ENCODE assay signal across 8 mouse cellular contexts in the genomic region with DNA sequence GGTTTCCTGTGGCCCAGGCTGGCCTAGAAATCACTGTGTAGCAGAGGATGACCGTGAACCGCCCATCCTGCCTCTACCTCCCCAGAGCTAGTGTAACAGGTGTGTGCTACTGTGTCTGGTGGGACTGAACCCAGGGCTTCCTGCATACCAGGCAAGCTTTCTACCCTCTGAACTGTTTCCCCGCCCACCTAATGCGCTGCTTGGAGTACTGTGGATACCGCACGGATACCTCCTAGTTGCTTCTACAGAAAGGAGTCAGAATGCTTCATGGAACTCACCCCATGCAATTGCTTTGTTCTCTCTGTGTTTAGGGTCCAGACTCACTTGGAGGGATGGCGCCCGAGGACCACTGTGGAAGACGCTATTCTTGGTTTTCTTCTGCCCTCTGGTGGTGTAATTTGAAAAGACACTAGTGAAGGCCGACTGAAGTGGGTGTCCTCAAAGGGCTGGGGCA. TPM values are rescaled to one million over a fixed set of nuclear protein-coding genes. Genes with fewer than 3 reads are reported as not detected.
DNase-seq lines count a peak whose midpoint lies in the region; ATAC-seq lines count a peak whose summit lies in the region.

No protein-coding gene starts in this region.

- 17% methylated on average over 10 of the region's 10 CpGs for WGBS in forebrain, embryonic 11.5 days
- 25% methylated on average over 10 of the region's 10 CpGs for WGBS in hindbrain, embryonic 13.5 days
- WGBS in stomach, embryonic 15.5 days: 20% methylated on average over 10 of the region's 10 CpGs

- no peak overlapping the region for H3K27ac ChIP-seq in forebrain, embryonic 11.5 days (ENCODE audit: low read depth, low read length)
- H3K27ac ChIP-seq in hindbrain, embryonic 13.5 days: no peak overlapping the region
- H3K27ac ChIP-seq in stomach, embryonic 15.5 days: no peak overlapping the region

- H3K36me3 ChIP-seq in forebrain, embryonic 11.5 days (ENCODE audit: control insufficient read depth, insufficient read depth, low read length): no peaks in the 10 kb centered on the region
- H3K36me3 ChIP-seq in hindbrain, embryonic 13.5 days: no peaks in the 10 kb centered on the region
- no peaks in the 10 kb centered on the region for H3K36me3 ChIP-seq in stomach, embryonic 15.5 days

- DNase-seq in ES-CJ7 (ENCODE audit: low read depth, low spot score) (peak; percentile 90), ZHBTc4 (ENCODE audit: low read depth, low spot score) (peak; percentile 88), MN1 (ENCODE audit: low spot score) (no peak)
- peak; percentile 78 for DNase-seq in forebrain, embryonic 11.5 days (ENCODE audit: low spot score)
- DNase-seq in left cerebral cortex, adult 18-20 months (ENCODE audit: low spot score in 2 of 2): peak; percentile 23 to 55
- DNase-seq in lung, postnatal 36 days: peak; percentile 73

- H3K4me1 ChIP-seq in forebrain, embryonic 11.5 days (replicated peaks; ENCODE audit: control insufficient read depth, insufficient read depth, low read length): 0 out of 2 replicates have a peak, but pooled peaks cover 2% of the 10 kb centered on the region
- no peaks in the 10 kb centered on the region for H3K4me1 ChIP-seq in hindbrain, embryonic 13.5 days (replicated peaks)
- no peaks in the 10 kb centered on the region for H3K4me1 ChIP-seq in stomach, embryonic 15.5 days

- H3K4me2 ChIP-seq in forebrain, embryonic 11.5 days (ENCODE audit: low read depth, low read length, severe bottlenecking): 0 out of 2 replicates have a peak overlapping the region, but pooled peaks have one; percentile 12
- 0 out of 2 replicates have a peak overlapping the region, but pooled peaks have one; percentile 17 for H3K4me2 ChIP-seq in hindbrain, embryonic 13.5 days
- peak overlapping the region; percentile 34; the same call in 1 of the 2 replicates for H3K4me2 ChIP-seq in stomach, embryonic 15.5 days

- no peaks in the 10 kb centered on the region for H3K9me3 ChIP-seq in forebrain, embryonic 11.5 days (ENCODE audit: control insufficient read depth, low read length)
- no peaks in the 10 kb centered on the region for H3K9me3 ChIP-seq in hindbrain, embryonic 13.5 days
- no peaks in the 10 kb centered on the region for H3K9me3 ChIP-seq in stomach, embryonic 15.5 days

- no peaks in the 10 kb centered on the region for H3K27me3 ChIP-seq in forebrain, embryonic 11.5 days (ENCODE audit: control insufficient read depth, insufficient read depth, low read length)
- 0 out of 2 replicates have a peak, but pooled peaks cover 8% of the 10 kb centered on the region for H3K27me3 ChIP-seq in hindbrain, embryonic 13.5 days
- H3K27me3 ChIP-seq in stomach, embryonic 15.5 days (replicated peaks): no peaks in the 10 kb centered on the region

- no peak overlapping the region for H3K9ac ChIP-seq in forebrain, embryonic 11.5 days (ENCODE audit: low read length)
- no peak overlapping the region for H3K9ac ChIP-seq in hindbrain, embryonic 13.5 days
- H3K9ac ChIP-seq in stomach, embryonic 15.5 days: no peak overlapping the region

- H3K4me3 ChIP-seq in forebrain, embryonic 11.5 days (ENCODE audit: low read depth, low read length): no peak overlapping the region
- no peak overlapping the region for H3K4me3 ChIP-seq in hindbrain, embryonic 13.5 days
- no peak overlapping the region for H3K4me3 ChIP-seq in stomach, embryonic 15.5 days (replicated peaks)

- peak; percentile 68 for ATAC-seq in forebrain, embryonic 11.5 days (replicated peaks; ENCODE audit: low FRiP score)
- ATAC-seq in hindbrain, embryonic 13.5 days (ENCODE audit: low FRiP score): peak; percentile 52
- ATAC-seq in stomach, embryonic 15.5 days (ENCODE audit: insufficient read depth, low FRiP score, low read depth): 0 out of 2 replicates have a peak, but pooled peaks have one; percentile 33

RNA-seq across cellular contexts. Expression of a gene that starts 30.1 kb away (rescaled TPM):
- polyA plus RNA-seq in forebrain, embryonic 11.5 days (2014; fragmentation: Nextera tagmentation; extraction: Ambion mirVana): 16.0 and 16.3 TPM in 2 replicates
- polyA plus RNA-seq in hindbrain, embryonic 13.5 days (2015; fragmentation: Nextera tagmentation; extraction: Ambion mirVana): 1.7 and 2.1 TPM in 2 replicates
- total RNA-seq in left cerebral cortex, adult 18-20 months (2021): 1 to 10 TPM; 2.5 to 3.1 TPM
- polyA plus RNA-seq in stomach, embryonic 15.5 days (2015; fragmentation: Nextera tagmentation; extraction: Ambion mirVana): 7.7 and 8.1 TPM in 2 replicates
